Mouse (Mus musculus) bone marrow, adult 2 months (tissue): ENCODE results near the gene Ccdc158. TPM values are rescaled to one million over a fixed set of nuclear protein-coding genes. Genes with fewer than 3 reads are reported as not detected.

Experiments used
- H3K27ac ChIP-seq: fragments of 200-500 bp; 2 replicates; pipeline ENCODE4 v1.5.1; 2012; ENCODE audit warnings: low read depth, mild to moderate bottlenecking, control low read depth, inconsistent platforms, low read length; ENCODE audit not compliant: control insufficient read depth, poor library complexity, insufficient read depth
- H3K4me1 ChIP-seq: fragments of 200-500 bp; 2 replicates; pipeline ENCODE4 v1.6.1; 2011; ENCODE audit warnings: low read length; ENCODE audit not compliant: control insufficient read depth, insufficient read depth
- H3K4me3 ChIP-seq: fragments of 200-500 bp; replicated peaks from 2 replicates; pipeline ENCODE3; 2011; ENCODE audit warnings: mild to moderate bottlenecking, low read depth, low read length, control low read depth; ENCODE audit not compliant: control insufficient read depth
- CTCF ChIP-seq: fragments of 200-500 bp; IDR thresholded peaks from 2 replicates; pipeline ENCODE4 v1.5.1; 2011; ENCODE audit warnings: low read length, control low read depth; ENCODE audit not compliant: control insufficient read depth, insufficient read depth
- POLR2A ChIP-seq: fragments of 200-500 bp; IDR thresholded peaks from 2 replicates; pipeline ENCODE4 v1.6.1; 2011; ENCODE audit warnings: low read depth, mild to moderate bottlenecking, control low read depth, low read length, borderline replicate concordance; ENCODE audit not compliant: control insufficient read depth
- WGBS: fragments of 180-500 bp; shearing (Covaris S2); methylation state at CpG from one replicate; pipeline ENCODE4 v1.1.7; 2018; 5-methylcytosine and 5-hydroxymethylcytosine counted together
- polyA plus RNA-seq: library from polyadenylated mRNA; stranded (reverse); fragments of >200 nt; gene quantifications from 2 replicates; pipeline ENCODE4 v1.2.4, GENCODE M21; 2011; ENCODE audit warnings: low replicate concordance; ENCODE audit not compliant: missing spikeins, insufficient read depth, insufficient read length

Gene Ccdc158
- 0.27 TPM in 1 of 2 replicates, not detected in the other for polyA plus RNA-seq

DNA sequence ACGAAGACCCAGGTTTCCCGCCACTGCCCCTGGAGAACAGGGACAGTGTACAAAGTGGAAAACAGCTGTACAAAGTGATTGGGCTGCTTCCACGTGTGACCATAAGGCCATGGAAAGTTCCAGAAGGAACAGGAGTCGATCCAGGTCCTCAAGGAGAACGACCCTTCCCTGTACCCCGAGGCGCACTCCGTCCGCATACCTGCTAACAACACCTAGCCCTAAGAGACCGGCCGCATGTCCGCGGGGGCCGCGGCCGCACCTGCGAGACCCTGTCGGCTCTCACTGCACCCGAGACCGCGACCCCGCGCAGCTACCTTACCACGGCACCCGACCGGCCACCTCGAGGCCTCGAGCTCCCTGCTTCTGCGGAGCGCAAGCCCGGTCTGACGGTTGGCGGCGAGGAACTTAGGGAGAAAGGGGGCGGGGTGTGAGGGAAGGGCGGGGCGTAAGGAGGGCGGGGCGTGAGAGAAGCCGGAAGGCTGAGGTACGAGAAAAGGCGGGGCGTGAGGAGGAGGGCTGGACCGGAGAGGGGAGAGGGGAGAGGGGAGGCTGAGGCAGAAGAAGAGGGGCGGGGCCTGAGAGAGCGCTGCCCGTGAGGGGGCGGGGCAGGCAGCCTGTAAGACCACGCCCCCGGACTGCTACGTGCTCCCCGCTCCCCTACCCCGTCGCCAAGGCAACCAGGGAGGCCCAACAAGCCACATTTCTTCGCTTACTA is at the start of gene Ccdc158:
Gene Ccdc158 (minus strand): TSS at position 413 of the 715 bp plus-strand sequence.
- Histone ChIP-seq H3K4me3 (peak within 1 kb of the TSS; percentile 15), H3K4me1 (no peaks in the 10 kb centered on the region; the same call in 1 of the 2 replicates), H3K27ac (no peak within 1 kb of the TSS)
- TF ChIP-seq CTCF (no peak), POLR2A (no peak)
- 11% methylated on average over 46 of the region's 55 CpGs for WGBS

DNA sequence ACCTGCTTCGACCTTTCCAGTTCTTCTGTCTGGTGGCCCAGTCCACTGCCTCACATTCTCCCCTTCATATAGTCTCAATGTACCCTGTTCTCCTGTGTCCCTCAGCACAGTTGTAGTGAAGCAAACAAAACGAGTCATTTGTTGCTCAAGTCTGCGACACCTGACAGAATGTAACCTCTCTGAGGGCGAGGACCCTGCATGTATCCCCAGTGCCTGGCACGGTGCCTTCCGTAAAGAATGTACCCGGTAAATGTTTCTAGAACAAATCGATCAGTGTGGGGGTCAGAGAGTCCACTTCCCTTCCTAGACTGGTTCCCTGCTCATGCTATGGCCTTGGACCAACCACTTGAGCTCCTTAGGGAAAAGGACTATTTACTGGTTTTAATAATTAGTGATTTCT is 46.5 kb upstream of the Ccdc158 start:
- TF ChIP-seq POLR2A (no peak), CTCF (no peak)
- H3K4me3 ChIP-seq = no peak overlapping the region
- no peaks in the 10 kb centered on the region for H3K4me1 ChIP-seq
- WGBS = 85% methylated on average over 8 of the region's 8 CpGs
- H3K27ac ChIP-seq = no peak overlapping the region

DNA sequence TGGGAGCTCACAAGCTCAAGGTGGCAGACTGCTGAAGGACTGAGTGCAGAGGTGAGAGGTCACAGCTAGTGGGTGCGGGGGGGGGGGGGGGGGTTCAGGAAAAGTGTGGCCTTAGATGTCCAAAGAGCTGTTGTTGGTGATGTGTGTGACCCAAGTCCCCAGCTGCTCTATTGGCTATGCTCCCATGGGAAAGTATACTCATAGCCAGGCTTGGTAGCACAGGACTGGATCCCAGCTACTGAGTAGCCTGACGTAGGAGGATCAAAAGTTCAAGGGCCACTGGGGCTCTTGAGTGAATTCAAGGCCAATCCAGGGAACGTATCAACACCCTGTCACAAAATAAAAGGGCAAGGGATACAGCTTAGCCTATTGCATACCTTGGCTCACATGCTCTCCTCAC is 43.8 kb upstream of the Ccdc158 start:
- Histone ChIP-seq H3K27ac (no peak overlapping the region), H3K4me3 (no peak overlapping the region), H3K4me1 (no peaks in the 10 kb centered on the region)
- 88% methylated on average over 3 of the region's 3 CpGs for WGBS
- TF ChIP-seq POLR2A (no peak), CTCF (no peak)

DNA sequence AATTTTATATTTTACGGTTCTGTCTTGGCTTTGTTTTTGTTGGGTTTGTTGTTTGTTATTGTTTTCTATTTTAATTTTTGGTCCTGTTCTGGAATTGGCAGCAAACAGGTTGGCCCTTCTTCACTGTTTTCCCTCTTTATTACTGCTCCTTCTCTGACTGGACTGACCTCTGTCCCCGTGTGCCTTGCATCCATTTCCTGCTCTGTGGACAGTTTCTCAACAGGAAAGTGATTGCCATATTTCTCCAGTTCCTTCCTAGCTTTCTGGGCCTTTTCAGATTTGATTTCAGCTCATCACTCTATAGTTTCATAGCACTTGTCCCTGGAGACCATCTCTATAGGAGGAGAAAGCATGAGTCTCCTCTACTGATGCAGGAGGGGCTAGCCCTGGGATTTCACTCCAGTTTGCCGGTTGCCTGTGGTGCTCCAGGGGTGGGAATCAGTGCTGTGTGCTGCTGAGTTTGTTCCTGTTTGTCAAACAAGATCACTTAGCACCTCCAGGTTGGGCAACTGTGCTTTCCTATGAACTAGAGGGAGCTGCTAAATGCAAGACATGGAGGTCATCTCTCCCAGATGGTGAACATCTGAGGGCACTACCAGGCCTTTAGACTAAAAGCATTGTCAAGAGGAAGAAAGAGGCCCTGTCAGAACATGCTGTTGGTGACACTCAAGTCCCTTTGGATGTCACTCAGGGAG is 42.7 kb upstream of the Ccdc158 start:
- Histone ChIP-seq H3K4me3 (no peak overlapping the region), H3K4me1 (no peaks in the 10 kb centered on the region), H3K27ac (no peak overlapping the region)
- 55% methylated on average over 3 of the region's 3 CpGs for WGBS
- TF ChIP-seq CTCF = no peak
- no peak for TF ChIP-seq POLR2A

DNA sequence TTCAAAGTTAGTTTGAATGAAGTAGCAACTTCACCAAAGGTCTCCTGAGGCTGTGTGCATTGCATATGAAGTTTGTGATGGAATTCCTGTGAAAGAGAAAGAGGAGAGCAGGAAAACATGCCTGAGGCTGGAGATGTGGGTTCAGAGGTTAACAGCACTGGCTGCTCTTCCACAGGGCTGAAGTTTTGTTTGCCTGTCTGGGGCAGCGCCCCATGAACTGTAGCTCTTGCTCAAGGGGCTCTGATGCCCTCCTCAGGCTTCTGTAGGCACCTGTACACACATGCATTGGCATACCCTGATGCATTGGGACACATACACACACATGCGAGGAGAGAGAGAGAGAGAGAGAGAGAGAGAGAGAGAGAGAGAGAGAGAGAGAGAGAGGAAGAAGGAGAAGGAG is 40.8 kb upstream of the Ccdc158 start:
- no peak for TF ChIP-seq CTCF
- TF ChIP-seq POLR2A = no peak
- no peaks in the 10 kb centered on the region for H3K4me1 ChIP-seq
- no peak overlapping the region for H3K27ac ChIP-seq
- no peak overlapping the region for H3K4me3 ChIP-seq
- WGBS = 47% methylated on average over 2 of the region's 2 CpGs

DNA sequence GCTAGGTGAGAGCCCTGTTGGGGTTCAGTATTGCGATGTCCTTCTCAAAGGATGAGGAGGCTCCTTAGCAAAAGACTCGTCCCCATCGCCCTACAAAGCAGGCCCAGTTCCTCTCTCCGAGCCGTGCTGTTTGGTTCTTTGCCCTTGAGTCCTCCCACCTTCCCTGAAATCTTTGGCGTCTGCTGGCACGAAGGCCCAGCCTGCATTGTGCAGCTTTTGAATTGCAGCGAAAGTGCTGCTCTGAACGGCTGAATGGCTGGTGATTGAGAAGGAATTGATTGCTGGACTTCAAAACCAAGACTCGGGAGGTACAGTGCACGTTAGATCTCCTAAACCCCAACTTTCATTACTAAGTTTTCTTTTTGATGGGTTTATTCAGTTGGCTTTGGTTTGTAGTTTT is 40.2 kb upstream of the Ccdc158 start:
- 78% methylated on average over 11 of the region's 11 CpGs for WGBS
- no peak overlapping the region for H3K4me3 ChIP-seq
- no peak for TF ChIP-seq CTCF
- TF ChIP-seq POLR2A = no peak
- H3K4me1 ChIP-seq = no peaks in the 10 kb centered on the region
- no peak overlapping the region for H3K27ac ChIP-seq

DNA sequence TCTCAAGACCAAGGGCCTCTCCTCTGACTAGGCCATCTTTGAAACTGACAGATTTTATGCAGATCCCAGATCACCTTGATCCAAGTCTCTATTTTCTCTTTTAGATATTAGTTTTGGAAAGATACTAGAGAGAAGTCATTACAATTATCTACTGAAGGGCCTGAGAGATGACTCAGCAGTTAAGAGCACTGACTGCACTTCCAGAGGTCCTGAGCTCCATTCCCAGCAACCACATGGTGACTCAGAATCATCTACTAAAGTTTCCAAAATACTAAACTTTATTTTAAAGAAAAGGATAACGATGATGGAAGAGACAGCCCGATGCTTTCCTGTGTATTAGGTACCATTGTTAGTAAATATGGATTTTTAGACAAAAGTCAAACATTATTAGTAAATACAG is 39.8 kb upstream of the Ccdc158 start:
- WGBS = 88% methylated on average over 2 of the region's 2 CpGs
- TF ChIP-seq POLR2A (no peak), CTCF (no peak)
- H3K27ac ChIP-seq = no peak overlapping the region
- no peaks in the 10 kb centered on the region for H3K4me1 ChIP-seq
- no peak overlapping the region for H3K4me3 ChIP-seq

DNA sequence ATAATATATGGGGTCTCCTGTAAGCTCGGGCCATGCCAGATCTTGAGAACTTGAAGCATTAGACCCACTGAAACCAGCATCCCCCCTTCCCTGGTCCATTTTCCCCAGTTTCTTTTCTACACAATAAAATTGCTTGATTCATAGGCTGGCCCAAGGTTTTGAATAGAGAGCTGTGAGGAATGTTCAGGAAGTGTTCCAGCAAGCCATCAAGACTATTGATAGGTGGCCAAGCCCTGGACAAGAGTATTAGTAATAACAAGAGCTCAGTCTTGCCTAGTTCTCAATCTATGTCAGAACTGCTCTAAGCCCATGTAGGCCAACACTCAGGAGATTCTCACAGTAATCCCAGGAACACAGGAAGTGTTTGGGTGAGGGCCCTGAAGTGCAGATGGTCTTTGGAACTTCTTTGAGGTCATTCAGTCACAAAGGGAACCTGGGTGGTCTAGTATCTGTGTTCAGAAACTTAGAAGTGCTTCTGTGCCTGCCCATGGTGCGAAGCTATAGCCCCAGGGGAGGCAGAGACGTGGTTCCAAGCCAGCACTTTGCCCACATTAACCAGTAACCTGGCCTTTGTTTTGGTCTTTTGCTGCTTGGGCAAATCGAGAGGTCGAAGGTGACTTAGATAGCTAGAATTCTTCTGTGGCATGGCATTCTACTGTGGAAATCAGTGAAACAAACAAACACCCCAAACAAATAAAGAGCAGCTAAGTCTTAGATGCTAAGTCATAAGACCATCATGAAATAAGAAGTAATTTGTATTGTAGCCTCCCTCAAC is 37.7 kb upstream of the Ccdc158 start:
- WGBS = 76% methylated on average over 5 of the region's 5 CpGs
- H3K4me1 ChIP-seq = no peaks in the 10 kb centered on the region; the same call in 1 of the 2 replicates
- H3K4me3 ChIP-seq = no peak overlapping the region
- H3K27ac ChIP-seq = no peak overlapping the region
- TF ChIP-seq POLR2A = no peak
- no peak for TF ChIP-seq CTCF
